In the genomic region with DNA sequence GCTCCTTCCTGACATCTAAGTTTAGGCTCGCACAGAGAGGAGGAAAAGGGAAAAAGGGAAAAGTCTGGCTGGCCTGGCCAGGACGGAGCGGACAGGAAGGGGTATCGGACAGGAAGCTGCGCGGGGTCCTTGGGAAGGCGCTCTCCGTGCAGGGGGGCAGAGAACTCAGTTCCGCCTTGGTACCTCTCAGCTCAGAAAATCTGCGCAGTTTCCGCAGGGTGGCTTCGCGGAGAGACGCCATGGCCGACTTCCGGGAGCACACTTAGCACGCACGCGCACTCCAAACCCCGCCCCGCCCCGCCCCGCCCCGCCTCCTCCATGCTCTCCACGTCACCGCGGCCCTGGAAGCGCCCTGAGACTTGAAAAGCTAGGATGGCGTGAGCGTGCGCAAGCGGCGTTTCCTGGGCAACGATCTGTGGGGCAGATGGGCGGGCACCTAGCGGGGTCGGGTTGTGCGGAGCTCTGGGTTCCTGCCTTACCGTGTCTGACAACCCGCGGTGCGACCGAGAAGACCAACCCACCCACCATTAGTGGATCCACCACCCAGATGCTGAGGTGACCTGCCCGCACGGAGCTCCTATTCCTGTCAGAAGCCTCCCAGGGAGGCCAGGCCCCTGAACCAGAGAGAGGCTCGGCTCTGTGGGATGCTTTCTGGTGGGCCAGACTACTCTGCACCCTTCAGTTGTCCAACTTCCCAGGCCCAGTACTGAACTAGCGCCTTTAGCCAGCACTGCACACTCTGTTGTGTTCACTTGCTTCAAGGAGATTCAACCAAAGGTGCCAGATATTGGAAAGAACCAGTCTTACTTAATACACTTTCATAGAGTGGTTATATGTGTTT, we compare ENCODE assay signal across 8 mouse cellular contexts. TPM values are rescaled to one million over a fixed set of nuclear protein-coding genes. Genes with fewer than 3 reads are reported as not detected.
DNase-seq lines count a peak whose midpoint lies in the region; ATAC-seq lines count a peak whose summit lies in the region.

A gene (minus strand): TSS at position 288 of the 841 bp plus-strand sequence.
A gene (plus strand): TSS at position 319 of the 841 bp plus-strand sequence.

- DNase-seq in R1 (ENCODE audit: low read depth, low spot score), result peak; percentile 93
- DNase-seq in cerebellum, postnatal 25 days, result peak; percentile 92 to 93
- peak; percentile 81 to 83 for DNase-seq in frontal cortex, postnatal 25 days (ENCODE audit: low spot score in 2 of 2)
- peak; percentile 92 for DNase-seq in hindbrain, embryonic 14.5 days (ENCODE audit: low spot score)
- DNase-seq in layer of hippocampus, postnatal 36 days, result peak; percentile 88 to 89
- DNase-seq in lung, postnatal 36 days, result peak; percentile 93
- DNase-seq in retina, postnatal 1 day, result peak; percentile 97
- DNase-seq in urinary bladder, adult 18-20 months (ENCODE audit: low spot score in 2 of 2), result peak; percentile 76 to 82

- peak within 1 kb of the TSS; percentile 53 for H3K4me3 ChIP-seq in hindbrain, embryonic 14.5 days (replicated peaks; ENCODE audit: low read length)

- ATAC-seq in hindbrain, embryonic 14.5 days (ENCODE audit: low FRiP score), result peak; percentile 100

- 0 out of 2 replicates have a peak, but pooled peaks cover 9% of the 10 kb centered on the region for H3K36me3 ChIP-seq in hindbrain, embryonic 14.5 days (replicated peaks; ENCODE audit: control insufficient read depth, insufficient read depth)

- peaks cover 14% of the 10 kb centered on the region; the same call in 1 of the 2 replicates for H3K4me1 ChIP-seq in hindbrain, embryonic 14.5 days (replicated peaks; ENCODE audit: control insufficient read depth, insufficient read depth, low read length)

- H3K9me3 ChIP-seq in hindbrain, embryonic 14.5 days (ENCODE audit: control insufficient read depth, low read length), result no peaks in the 10 kb centered on the region

- H3K27ac ChIP-seq in hindbrain, embryonic 14.5 days, result peak within 1 kb of the TSS; percentile 90

- no peaks in the 10 kb centered on the region for H3K27me3 ChIP-seq in hindbrain, embryonic 14.5 days (ENCODE audit: control insufficient read depth, insufficient read depth, low read length)

- H3K4me2 ChIP-seq in hindbrain, embryonic 14.5 days (replicated peaks), result peak within 1 kb of the TSS; percentile 63

- H3K9ac ChIP-seq in hindbrain, embryonic 14.5 days, result peak within 1 kb of the TSS; percentile 78

- WGBS in hindbrain, embryonic 14.5 days, result under 1% methylated on average over 47 of the region's 47 CpGs

RNA-seq across cellular contexts. Expression of the first gene that starts in this region (rescaled TPM):
- polyA plus RNA-seq in hindbrain, embryonic 14.5 days (2014; fragmentation: Nextera tagmentation; extraction: Ambion mirVana), result 23.4 and 25.8 TPM in 2 replicates
- 10 to 100 TPM; 29.1 to 29.6 TPM for total RNA-seq in layer of hippocampus, postnatal 36 days (2021)

RNA-seq across cellular contexts. Expression of the second gene that starts in this region (rescaled TPM):
- 1.1 and 1.3 TPM in 2 replicates for polyA plus RNA-seq in hindbrain, embryonic 14.5 days (2014; fragmentation: Nextera tagmentation; extraction: Ambion mirVana)
- total RNA-seq in layer of hippocampus, postnatal 36 days (2021), result under 1 TPM; 0.40 to 0.57 TPM

Comparison
In these comparisons a context has a peak if more than half of its experiments do, and no peak if none do; other contexts are left out.
1. Peak in every context shown above with its lines: DNase-seq, ATAC-seq, H3K4me3 ChIP-seq and H3K27ac ChIP-seq.